Mouse (Mus musculus) left cerebral cortex, adult 8-10 months (tissue): Measurements from ENCODE around the gene Fgf23. TPM values are rescaled to one million over a fixed set of nuclear protein-coding genes. Genes with fewer than 3 reads are reported as not detected.

Source experiments
- DNase-seq, 2 experiments: peaks; one replicate each; pipeline ENCODE4 v3.0.0; 2022; ENCODE audit warnings: low spot score in 2 of 2
- total RNA-seq, 4 experiments: library from RNA; stranded (reverse); gene quantifications; 2 replicates each; pipeline ENCODE4 v1.2.4; 2022

The Fgf23 gene
- total RNA-seq, 4 experiments from 2014 or later = 0.39 to 0.84 (median 0.71) TPM; not detected in 1

DNA sequence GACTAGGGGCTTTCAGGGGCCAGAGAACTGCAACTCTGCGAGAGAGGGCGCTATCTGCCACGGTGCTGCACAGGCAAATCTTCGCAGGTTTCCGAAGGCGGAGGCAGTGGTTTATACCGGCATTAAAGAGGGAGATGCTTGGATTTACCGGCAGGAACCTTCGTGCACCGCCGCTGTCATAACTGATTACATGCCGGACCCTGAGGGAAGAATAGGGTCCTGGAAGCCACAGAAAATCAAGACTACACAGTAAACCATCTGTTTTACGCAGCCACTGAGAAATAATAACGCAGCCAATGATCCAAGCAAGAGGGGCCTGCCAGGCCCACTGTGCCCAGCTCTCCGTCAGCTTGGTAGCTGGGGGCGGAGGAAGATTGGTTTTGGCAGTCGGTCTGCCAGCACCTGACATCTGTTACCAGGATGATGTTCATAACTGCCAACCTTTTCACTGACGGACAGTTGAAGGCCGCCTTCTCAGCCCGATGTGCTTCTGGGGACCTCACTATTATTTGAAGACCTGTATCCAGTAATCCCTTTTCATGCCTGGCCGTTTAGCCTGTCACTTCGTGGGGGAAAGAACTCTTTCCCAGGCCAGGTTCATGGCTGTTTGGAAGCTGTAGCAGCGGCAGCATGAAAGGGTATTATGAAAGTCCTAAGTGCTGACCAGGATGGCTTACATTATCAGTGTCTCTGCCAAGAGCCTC is 42.2 kb downstream of the Fgf23 start:
- no peak for DNase-seq

GRCm38 (mm10) chr6:127122221-127122806 is 49.6 kb downstream of the Fgf23 start:
- no peak for DNase-seq

DNA sequence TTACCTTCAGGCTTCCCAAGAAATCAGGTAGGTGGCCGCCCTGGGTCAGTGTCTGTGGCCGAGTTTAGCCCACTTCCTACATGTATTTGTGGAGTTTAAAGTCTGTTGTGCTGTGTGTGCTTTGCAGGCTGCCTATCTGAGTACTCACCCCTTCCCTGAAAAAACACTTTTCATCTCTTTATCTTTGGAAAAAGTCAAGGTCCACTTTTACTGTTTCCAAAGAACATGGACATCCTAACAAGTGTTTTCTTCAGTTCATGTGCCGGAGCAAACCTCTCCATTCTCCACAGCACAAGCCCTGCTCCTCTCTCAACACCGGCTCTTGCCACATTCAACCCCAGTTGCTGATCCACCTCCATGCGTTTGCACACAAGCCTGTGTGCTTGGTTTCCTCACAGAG is 50.3 kb downstream of the Fgf23 start:
- no peak for DNase-seq

DNA sequence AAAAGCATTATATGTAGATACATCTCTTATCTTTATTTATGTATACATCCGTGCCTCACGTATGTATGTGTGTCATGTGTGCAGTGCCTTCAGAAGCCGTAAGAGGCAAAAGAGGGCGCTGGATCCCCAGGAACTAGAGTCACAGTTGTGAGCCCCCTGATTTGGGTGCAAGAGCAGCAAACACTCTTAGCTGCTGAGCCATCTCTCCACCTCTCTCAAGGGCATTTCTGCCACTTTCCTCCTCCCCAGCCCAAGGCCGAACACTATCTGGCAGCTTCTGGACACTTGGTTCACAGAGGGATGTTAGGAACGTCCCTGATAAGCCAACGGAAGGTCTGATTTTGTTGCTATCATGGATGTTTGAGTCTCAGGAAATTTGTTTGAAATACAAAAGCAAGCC is 50.8 kb downstream of the Fgf23 start:
- DNase-seq = no peak

DNA sequence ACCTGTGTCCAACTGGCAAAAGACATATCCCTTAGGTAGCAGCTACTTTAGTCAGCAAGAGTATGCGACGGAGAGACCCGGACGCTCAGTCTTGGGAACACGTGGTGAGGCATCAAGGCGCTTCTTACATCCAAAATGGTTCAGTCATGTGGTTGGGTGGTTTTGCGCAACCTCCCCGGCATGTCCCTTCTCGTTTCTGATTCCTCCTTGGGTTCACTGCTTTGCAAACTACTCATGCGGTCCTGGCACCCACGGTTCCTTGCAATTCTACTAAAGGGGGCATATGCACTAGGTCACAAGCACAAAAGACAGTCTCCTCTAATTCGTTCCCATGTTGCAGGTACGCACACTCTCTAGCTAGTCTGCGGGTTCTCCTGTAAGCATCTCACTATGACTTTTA is 57.0 kb downstream of the Fgf23 start:
- no peak for DNase-seq

- DNase-seq = no peak
Observed at GRCm38 (mm10) chr6:127130377-127130776, 57.7 kb downstream of the Fgf23 start.

Other genes with a start within 250 kb of the Fgf23 start
- 100 to 1,000 TPM; 155 to 170 (median 160) TPM for gene Ndufa9, start 223.8 kb upstream of the Fgf23 start, total RNA-seq
- gene Akap3, start 219.8 kb upstream of the Fgf23 start, total RNA-seq = under 1 TPM; 0.11 to 0.26 (median 0.18) TPM
- under 1 TPM in 3 of 4 experiments, not detected in 1; 0.30 to 0.49 (median 0.41) TPM for gene Dyrk4, start 151.1 kb upstream of the Fgf23 start, total RNA-seq
- gene Rad51ap1, start 133.3 kb upstream of the Fgf23 start, total RNA-seq = 1 to 10 TPM; 2.0 to 4.2 (median 3.5) TPM
- gene D6Wsu163e, start 132.9 kb upstream of the Fgf23 start, total RNA-seq = 10 to 100 TPM; 41.7 to 44.9 (median 42.5) TPM
- under 1 TPM in 1 of 4 experiments, not detected in 3; 0.11 TPM for gene Fgf6, start 57.3 kb upstream of the Fgf23 start, total RNA-seq
- 10 to 100 TPM; 23.1 to 25.8 (median 24.3) TPM for gene Tigar, start 36.7 kb downstream of the Fgf23 start, total RNA-seq
- gene Ccnd2, start 79.3 kb downstream of the Fgf23 start, total RNA-seq = 10 to 100 TPM; 63.0 to 86.8 (median 73.0) TPM